Mouse (Mus musculus) ovary, postnatal 14 days (tissue): ENCODE measurements around the gene Fam187b.
"Not testable (repeated sequence)": the region's sequence is repeated elsewhere in the genome, so short reads cannot be mapped to it uniquely, and the experiment has no call there.

ENCODE experiments used
- DNase-seq: peaks from one replicate; pipeline ENCODE4 v3.0.0; 2022; ENCODE audit warnings: low spot score

Fam187b gene

DNA sequence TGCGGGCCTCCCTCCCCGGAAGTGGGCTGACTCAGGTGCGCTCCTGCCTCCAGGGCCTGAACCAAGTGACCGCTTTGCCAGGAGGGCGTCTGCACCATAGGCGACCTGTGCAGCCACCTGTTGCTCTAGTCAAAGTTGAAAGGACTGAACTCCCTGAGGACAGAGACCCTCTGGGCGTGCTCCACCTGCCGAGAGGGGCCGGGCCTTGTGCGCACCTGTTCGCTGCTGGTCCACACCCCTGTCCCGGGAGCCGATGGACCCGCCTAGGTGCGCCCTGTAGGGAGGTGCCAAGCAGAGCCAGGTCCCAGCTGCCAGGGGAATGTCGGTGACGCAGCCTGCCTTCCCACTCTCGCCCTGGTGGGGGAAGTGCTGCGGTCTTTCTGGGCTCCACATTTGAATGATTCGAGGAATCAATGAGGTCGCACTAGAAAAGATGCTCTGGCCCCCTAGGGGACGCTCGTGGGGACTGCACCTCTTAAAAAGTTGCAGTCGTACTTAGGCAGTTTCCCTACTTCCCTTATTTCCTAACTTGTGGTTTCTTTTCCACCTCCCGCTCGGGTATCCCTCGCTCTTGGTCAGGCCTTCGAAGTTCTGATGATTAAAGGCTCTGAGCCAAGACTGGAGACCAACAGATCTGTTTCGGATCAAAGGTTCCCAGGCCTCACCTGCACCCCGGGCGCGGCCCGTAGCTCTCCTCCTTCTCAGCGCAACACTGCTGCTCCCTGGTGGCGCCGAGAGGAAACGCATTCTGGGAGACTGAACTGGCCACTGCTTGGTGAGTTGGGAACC lies at the start of gene Fam187b:
Fam187b (plus strand) TSS at position 290 of the 789 bp plus-strand sequence.
- DNase-seq, result peak; percentile 86

DNA sequence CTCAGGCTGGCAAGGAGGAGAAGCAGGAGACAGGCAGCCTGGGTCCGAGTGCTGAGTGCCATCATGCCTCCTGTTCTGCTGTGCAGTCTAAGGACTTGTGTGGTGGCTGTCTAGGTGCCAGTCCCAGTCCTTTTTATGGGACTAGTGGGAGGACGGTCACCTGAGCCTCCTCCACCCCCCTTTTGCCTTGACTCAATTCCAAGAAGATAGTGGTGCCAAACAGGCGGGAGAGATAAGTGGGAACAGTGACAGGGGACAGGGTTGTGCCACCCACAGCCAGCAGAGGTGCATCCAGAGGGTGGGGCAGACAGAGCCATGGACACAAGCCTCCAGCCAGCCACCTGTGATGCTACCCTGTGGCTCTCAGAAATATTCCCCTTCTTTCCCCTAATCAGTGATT lies 49.5 kb upstream of the Fam187b start:
- DNase-seq, result no peak

DNA sequence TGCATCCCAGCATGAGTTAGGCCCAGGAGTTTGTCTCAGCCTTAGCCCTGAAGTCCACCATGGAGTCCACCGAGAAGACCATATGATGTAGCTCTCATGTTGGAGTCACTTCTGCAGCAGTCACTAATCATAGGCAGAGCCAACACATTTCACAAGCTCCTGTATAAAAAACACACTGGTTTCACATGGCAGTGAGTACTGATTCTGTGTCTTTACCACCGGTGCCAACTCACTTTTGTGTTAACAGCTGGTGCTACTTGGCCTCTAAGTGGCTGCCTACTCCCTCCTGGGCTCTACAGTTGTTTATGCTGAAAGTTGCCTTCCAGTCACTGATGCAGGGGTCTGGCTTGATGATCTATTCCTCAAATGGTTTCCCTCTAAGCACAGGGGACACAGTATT lies 49.0 kb upstream of the Fam187b start, which contains the start of gene Hamp2:
Hamp2 (minus strand) TSS at position 101 of the 400 bp plus-strand sequence.
- DNase-seq, result not testable (repeated sequence)

DNA sequence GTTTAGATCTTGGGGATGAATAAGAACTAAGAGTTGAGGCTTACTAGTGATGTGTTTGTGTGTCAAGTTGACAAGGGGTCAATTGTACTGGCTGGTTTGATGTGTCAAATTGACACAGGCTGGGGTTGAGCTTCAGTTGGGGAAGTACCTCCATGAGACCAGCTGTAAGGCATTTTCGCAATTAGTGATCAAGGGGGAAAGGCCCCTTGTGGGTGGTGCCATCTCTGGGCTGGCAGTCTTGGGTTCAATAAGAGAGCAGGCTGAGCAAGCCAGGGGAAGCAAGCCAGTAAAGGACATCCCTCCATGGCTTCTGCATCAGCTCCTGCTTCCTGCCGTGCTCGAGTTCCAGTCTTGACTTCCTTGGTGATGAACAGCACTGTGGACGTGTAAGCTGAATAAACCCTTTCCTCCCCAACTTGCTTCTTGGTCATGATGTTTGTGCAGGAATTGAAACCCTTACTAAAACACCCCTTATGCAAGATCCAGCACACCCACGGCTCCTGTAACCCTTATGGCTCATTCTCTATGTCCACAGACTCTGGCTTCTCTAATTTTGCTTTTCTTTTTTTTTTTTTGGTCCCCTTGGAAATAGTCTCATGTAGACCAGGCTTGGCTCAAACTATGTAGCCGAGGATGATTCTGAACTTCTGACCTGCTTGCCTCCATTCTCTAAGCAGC lies 38.0 kb upstream of the Fam187b start:
- DNase-seq, result not testable (repeated sequence)

DNA sequence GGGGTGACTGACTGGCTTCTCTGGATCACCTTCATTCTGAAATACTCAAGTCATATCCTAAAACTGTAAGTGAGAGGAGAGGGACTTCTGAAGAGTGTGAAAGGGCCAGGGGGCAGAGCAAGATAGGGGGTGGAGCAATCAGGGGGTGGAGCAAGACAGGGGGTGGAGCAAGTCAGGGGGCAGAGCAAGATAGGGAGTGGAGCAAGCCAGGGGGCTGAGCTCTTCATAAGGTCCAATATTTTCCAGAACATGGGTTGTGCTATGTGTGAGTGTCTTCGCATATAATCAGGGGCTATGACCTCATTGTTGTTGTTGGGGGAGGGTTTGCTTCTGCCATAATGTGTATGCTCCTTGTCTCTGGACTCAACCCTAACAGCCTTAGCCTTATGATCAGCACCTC lies 33.5 kb upstream of the Fam187b start:
- not testable (repeated sequence) for DNase-seq

DNA sequence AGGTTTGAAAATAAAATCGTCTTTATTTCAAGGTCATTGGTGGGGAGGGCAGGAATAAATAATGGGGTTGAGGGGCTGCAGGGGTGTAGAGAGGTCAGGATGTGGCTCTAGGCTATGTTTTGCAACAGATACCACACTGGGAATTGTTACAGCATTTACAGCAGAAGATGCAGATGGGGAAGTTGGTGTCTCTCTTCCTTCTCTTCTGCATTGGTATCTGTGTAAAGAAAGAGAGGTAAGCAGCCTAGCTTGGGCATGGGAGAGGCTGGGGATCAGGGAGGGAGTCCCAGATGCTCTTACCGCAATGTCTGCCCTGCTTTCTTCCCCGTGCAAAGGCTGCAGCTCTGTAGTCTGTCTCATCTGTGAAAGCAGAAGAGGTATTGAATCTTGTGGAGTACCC lies 31.2 kb upstream of the Fam187b start:
- DNase-seq, result not testable (repeated sequence)

DNA sequence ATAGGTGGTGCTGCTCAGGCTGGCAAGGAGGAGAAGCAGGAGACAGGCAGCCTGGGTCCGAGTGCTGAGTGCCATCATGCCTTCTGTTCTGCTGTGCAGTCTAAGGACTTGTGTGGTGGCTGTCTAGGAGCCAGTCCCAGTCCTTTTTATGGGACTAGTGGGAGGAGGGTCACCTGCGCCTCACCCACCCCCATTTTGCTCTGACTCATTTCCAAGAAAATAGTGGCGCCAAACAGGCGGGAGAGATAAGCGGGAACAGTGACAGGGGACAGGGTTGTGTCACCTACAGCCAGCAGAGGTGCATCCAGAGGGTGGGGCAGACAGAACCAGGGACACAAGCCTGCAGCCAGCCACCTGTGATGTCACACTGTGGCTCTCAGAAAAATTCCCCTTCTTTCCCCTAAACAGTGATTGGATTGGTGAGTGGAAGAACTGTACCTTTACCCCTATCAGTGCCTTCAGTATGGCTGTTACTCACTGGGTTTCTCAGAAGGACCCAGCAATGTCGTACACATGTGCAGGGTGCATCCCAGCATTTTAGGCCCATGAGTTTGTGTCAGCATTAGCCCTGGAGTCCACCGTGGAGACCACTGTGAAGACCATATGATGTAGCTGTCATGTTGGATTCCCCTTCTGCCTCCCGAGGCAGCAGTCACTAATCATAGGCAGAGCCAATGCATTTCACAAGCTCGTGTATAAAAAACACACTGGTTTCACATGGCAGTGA lies 29.5 kb upstream of the Fam187b start, which contains the start of gene Hamp:
Hamp (minus strand) TSS at position 124 of the 727 bp plus-strand sequence.
- DNase-seq, result no peak

DNA sequence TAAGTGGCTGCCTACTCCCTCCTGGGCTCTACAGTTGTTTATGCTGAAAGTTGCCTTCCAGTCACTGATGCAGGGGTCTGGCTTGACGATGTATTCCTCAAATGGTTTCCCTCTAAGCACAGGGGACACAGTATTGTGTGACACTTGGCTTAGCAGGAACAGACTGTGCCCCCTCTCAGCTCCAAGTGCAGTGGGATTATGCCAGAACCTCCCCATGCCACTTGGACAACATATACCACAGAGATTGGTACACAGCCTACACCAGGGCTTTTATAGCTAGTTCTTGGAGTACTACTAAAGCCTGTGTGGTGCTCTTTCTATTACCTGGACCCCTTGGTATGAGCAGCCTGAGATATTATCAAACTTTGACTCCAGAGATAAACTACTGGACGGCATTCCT lies 28.9 kb upstream of the Fam187b start:
- not testable (repeated sequence) for DNase-seq

DNA sequence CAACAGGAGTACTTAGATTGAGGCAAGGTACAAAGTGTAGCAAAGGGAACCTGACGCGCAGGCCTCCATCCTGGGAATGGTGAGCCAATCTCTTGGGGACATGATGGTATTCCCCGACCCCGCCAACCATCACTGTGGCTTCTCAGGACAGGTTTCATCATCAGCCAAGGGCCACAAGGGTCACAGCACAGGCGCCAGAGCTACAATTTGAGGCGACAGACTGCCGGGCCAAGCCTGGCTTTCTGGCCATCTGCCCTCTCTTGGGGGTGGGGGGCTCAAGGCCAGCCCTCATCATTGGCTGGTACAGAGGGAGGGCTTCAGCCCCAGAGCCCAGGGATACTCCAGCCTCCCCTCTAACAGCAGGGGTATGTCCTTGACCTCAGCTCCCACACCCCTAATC lies 28.1 kb upstream of the Fam187b start:
- not testable (repeated sequence) for DNase-seq

DNA sequence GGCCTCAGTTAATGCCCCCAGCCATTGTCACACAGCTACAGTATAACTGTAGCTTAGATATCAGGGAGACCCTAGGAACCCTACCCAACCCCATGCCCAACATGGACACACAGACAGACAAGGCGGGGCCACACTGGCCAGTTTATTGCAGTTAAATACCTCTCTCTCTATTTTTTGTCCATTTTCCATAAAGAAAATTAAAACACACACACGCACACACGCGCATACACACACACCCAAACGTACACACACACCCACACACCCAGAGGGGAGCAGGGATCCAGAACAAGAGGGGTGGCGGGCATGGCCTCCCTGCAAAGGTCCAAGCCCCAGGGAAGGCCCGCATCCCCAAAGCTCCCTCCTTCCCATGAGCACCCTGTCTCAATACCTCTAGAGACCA lies 27.7 kb upstream of the Fam187b start:
- no peak for DNase-seq

DNA sequence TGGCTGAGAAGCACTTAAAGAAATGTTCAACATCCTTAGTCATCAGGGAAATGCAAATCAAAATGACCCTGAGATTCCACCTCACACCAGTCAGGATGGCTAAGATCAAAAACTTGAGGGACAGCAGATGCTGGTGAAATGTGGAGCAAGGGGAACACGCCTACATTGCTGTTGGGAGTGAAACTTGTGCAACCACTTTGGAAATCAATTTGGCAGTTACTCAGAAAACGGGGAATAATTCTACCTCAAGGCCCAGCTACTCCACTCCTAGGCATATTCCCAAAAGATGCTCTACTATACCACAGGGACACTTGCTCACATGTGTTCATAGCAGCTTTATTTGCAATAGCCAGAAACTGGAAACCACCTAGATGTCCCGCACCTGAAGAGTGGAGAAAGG lies 23.7 kb upstream of the Fam187b start:
- not testable (repeated sequence) for DNase-seq

DNA sequence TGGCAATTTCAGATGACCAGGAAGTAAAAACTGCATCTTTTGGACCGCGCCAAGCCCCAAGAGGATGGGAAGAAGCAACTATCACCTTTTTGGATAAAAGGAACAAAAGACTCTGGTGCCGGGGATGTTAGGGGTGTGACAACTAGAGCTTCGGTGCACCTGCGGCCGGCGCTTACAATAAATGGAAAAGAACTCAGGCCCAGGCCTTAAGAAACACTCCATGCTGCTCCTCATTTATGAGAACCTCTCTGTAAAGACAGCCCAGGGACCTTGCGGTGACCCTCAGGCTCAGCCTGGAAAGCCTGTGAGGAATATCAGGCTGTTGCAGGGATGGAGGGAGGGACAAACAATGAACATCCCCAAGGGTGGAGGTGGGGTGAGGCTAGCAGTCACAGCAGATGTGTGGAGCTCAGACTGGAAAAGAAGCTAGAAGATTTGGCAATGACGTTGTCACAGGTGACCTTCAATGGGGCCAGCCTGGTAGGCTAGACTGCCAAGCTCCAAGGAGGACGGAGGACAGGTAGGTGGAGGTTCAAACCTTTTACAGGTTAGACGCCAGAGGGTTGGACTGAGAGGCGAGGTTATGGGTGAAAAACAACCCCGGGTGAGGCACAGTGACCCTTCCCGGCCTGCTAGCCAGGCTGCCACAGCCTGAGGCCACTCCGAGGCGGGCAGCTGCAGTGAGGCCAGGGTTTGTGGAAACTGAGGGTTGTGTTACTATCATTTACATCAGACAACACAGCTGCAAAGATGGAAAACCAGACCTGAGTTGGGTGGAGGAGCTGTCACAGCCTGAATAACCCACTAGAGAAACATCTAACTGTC lies 20.9 kb upstream of the Fam187b start:
- DNase-seq, result no peak

DNA sequence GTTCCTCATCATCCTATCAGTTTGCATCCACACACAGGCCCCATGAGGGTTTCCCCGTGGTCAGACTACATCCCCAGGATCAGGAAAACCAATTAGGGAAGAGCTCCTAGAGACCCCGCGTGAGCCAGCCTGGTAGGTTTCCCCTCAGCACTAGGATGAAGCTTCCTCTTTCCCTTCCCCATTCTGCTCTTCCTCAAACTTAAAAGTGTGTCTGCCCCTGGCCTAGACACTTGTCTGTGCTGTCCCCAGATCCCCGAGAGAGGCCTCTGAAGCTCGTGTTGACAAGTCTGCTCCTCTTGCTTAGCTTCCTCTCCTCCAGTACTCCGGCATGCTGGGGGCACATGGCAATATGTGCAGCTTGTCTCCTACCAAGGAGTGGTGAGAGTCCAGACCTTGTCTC lies 20.1 kb upstream of the Fam187b start:
- no peak for DNase-seq

DNA sequence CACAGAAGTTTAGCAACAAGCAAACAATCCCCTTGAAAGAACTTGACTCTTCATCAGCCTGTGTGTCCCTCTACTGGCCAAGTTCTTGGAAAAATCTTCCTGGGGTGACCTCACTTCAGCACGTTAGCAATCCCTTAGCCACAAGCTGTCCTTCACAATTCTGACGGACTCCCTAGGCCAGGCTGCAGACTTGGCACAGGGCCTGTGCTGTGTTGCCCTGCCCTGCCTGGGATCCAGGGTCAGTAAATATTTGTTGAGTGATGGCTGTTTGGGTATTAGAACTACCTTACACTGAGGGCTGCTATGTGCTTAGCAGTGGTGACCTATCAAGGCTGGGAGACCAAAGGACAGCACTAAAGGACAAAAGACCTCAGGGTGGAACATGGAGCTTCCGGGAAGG lies 19.6 kb upstream of the Fam187b start:
- DNase-seq, result no peak

DNA sequence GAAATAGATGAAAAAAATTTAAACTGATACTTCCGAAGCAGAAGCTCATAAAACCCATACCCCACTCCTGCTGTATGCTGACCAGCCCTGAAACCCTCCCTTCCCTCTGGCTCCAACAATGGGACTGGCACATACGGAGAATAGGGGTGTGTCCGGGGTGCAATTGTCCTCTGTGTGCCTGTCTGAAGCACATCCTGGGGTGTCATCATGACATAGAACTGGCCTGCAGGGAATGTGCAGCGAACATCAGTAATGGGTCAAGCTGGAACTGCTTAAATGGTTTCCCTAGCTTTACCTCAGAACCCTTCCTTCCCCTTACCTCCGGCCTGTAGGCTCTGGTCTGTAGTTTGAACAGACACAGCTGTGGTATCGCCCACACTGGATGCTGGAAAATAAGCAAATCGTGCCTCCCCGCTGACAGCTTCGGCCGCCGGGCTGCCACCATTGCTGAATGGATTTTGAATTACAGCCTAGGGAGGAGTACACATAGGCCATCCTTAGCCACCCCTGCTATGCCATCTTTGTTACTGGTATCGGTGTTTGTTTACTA lies 18.5 kb upstream of the Fam187b start:
- no peak for DNase-seq

DNA sequence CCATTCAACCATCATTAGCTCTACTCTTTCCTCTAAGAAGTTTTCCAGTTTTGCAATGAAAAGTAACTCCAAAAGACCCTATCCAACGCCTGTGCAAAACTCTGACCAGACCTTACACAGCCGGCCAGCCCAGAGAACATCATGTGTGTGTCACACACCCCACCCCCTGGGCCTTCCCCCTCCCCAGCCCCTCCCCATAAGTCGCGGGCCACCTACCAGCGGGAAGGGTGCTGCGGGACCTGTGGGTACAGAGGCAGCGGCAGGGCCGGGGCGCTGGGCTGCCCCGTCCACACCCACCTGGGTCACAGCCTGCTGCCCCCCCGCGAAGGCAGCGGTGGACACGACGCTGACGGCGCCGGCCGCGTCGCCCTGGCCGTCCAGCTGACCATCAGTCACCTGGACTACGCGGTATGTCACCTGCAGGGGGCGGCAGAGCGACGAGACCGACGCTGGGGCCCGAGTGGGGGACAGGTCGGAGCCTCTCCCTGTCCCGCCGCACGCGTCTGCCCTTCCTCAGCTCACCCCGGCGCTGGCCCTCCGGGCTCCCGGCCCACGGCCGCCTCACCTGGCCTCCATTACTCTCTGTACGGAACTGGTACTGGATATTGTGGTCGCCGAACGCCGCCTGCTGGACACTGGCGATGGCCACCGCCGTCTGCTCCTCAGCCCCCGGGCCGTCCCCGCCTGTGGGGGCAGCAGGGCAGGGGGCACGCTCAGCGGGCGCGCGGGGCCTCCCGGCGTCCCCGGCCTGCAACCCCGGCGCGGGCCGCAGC lies 17.8 kb upstream of the Fam187b start:
- peak; percentile 91 for DNase-seq

DNA sequence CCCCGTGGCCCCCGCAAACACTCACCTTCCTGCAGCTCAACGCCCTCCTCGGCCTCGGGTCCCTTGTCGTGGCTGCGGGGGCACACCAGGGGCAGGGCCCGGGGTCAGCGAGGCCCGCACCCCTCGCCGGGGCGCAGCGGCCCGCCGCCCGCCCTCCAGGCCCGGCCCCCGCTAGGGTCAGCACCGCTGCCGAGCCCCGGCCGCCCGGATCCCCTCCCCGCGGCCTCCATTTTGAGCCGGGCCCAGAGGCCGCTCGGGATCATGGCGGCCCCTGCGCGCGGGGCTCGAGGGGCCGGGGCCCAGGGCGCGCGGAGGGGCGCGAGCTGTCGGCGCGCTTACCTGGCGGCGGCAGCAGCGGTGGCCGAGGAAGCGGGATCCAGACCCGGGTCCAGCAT lies 17.2 kb upstream of the Fam187b start:
- DNase-seq, result no peak

DNA sequence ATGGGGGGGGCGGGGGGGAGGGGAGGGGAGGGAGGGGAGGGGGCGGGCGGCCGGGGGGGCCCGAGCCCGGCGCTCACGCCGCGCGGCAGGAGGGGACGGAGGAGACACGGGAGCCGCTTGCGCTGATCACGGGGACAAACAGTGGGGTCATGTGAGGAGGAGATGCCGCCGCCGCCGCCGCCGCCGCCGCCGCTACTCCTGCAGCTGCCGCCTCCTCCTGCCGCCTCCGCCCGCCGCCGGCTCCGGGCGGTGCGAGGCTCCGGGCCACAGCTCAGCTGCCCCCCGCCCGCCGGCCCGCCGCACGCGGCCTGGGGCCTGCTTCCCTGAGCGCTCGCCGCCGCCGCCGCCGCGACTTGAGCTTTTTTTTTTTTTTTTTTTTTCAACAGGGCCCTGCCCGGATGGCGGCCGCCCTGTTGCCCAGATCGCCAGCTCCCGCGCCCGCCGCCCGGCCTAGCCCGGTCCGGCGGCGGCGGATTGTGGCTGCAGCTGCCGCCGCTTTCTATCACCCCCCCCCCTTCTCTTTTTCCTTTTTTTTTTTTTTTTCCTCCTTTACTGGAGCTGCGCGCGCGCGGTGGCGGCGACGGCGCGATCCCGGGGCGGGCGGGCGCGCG lies 16.7 kb upstream of the Fam187b start, which contains the start of gene Usf2:
Usf2 (minus strand) TSS at position 48 of the 611 bp plus-strand sequence.
- peak; percentile 62 for DNase-seq

DNA sequence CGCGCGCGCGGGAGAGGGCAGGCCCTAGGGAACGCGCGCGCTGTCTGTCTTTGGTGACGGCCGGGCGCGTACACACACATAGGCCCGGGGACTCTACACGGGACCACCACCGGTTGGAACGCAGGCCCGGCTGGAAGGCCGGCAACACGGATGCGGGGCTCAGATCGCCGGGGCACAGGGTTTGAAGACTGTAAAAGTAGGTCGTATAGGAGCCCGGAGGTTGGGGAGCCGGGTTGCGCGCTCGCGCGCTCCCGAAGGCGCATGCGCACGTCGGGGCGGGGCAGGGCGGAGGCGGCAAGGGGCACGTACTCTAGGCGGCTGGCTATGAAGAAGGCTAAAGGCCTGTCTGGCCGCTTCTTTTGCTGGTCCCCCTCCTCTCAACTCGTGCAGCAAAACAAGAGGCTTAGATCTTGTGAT lies 16.2 kb upstream of the Fam187b start:
- peak; percentile 85 for DNase-seq
